Mouse (Mus musculus) frontal cortex, adult 2 months (tissue): ENCODE data around the gene Gm21095. TPM values are rescaled to one million over a fixed set of nuclear protein-coding genes. Genes with fewer than 3 reads are reported as not detected.
"Not testable (repeated sequence)": the region's sequence is repeated elsewhere in the genome, so short reads cannot be mapped to it uniquely, and the experiment has no call there.

Source experiments
- DNase-seq, 2 experiments: peaks; one replicate each; pipeline ENCODE4 v3.0.0; 2022; ENCODE audit warnings: low spot score in 1 of 2; ENCODE audit errors: extremely low spot score in 1 of 2
- polyA plus RNA-seq: library from polyadenylated mRNA; depleted of rRNA; stranded (reverse); fragments of >200 nt; gene quantifications from 2 replicates; pipeline ENCODE4 v1.2.3, GENCODE M21; 2012; rRNA removed

Gm21095 gene
- polyA plus RNA-seq = not detected in 2 replicates

DNA sequence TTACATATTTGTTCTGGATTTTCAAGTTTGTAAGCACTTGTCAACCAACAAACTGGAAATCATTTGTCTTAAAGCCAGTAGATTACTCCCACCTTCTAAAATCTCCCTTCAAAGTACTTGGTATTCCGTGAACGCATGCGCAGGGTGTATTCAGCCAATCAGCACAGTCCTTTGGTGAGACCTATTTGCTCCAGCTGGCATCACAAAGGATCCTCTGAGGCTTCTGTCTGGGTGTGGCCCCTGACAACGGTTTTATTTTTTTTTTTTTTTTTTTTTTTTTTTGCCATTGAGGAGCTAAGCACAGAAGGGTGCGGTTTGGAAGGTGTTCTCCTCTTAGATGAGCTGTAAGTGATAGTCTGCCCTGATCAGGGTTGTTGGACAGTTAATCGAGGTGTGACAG, at the start of gene Gm21095:
TSS of gene Gm21095 (plus strand) at position 301 of the 400 bp plus-strand sequence.
- not testable (repeated sequence) for DNase-seq
